Mouse (Mus musculus) E14TG2a.4 (cell line): Measurements from ENCODE around the gene Cib4.

Experiments used
- CTCF ChIP-seq: conservative IDR thresholded peaks from 2 replicates; pipeline ENCODE4 v1.5.1; 2014; ENCODE audit warnings: low read length
- NANOG ChIP-seq: IDR thresholded peaks from 2 replicates; pipeline ENCODE4 v1.6.1; 2014; ENCODE audit warnings: borderline replicate concordance, low read length, mixed read lengths
- POU5F1 ChIP-seq: IDR thresholded peaks from 2 replicates; pipeline ENCODE4 v1.6.1; 2014; ENCODE audit warnings: low read length, borderline replicate concordance

GRCm38 (mm10) chr5:30553936-30554335 lies 8.3 kb upstream of the Cib4 start:
- TF ChIP-seq CTCF (no peak), NANOG (no peak), POU5F1 (no peak)
